Mouse (Mus musculus) testis, adult 2 months (tissue): ENCODE measurements around the gene Phf21a.

Source experiments
- CTCF ChIP-seq: fragments of 200-500 bp; IDR thresholded peaks from 2 replicates; pipeline ENCODE4 v1.5.1; 2012; ENCODE audit warnings: low read depth, mild to moderate bottlenecking, inconsistent platforms, low read length, moderate library complexity; ENCODE audit not compliant: control insufficient read depth, insufficient read depth, insufficient replicate concordance
- POLR2A ChIP-seq: fragments of 200-500 bp; IDR thresholded peaks from 2 replicates; pipeline ENCODE4 v1.6.1; 2012; ENCODE audit warnings: low read depth, mild to moderate bottlenecking, inconsistent platforms, low read length, moderate library complexity; ENCODE audit not compliant: control insufficient read depth

DNA sequence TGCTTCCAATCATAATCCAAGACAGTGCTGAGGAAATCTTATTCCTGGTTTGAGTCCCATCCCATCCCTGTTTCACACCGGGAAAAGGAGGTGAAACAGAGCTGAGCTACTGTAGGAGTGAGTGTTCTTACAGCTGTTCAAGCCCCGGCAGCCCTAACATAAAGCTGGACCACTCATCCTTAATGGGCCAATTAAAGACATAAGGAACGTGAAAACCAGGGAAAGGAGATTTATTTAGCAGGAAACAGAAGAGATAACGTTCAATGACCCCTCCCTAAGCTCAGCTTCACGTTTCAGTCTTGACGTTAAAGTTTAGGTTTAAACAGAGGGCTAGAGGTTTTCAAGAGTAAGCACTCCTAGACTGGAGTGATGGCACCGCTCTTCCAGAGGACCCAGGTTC lies 74.0 kb downstream of the Phf21a start:
- TF ChIP-seq CTCF (no peak), POLR2A (no peak)
